Mouse (Mus musculus) erythroblast, embryonic 14.5 days (primary cell): ENCODE data around the gene Gk5.

Source experiments
- GATA1 ChIP-seq: IDR thresholded peaks from 2 replicates; pipeline ENCODE4 v1.6.1; 2012; ENCODE audit warnings: low read length, inconsistent platforms, mixed read lengths
- TAL1 ChIP-seq: IDR thresholded peaks from 3 replicates; pipeline ENCODE4 v1.6.1; 2012; ENCODE audit warnings: low read length, inconsistent platforms, mixed read lengths

GRCm38 (mm10) chr9:96167168-96167585 is 48.0 kb downstream of the Gk5 start:
- TF ChIP-seq TAL1 (no peak), GATA1 (peak; percentile 33; the same call in 1 of the 2 replicates)
